Mouse (Mus musculus) natural killer cell, adult 2 months (primary cell): ENCODE data around the gene Rabgap1l.
A peak's percentile ranks its signal among the peaks of the same experiment; 100 is the strongest.

Experiments
- DNase-seq, 2 experiments: peaks; one replicate each; pipeline ENCODE4 v3.0.0; 2022; ENCODE audit warnings: low spot score in 2 of 2

The Rabgap1l gene

GRCm38 (mm10) chr1:160787926-160788325 is 5.1 kb downstream of the Rabgap1l start:
- no peak for DNase-seq

GRCm38 (mm10) chr1:160787164-160787563 is 5.8 kb downstream of the Rabgap1l start:
- DNase-seq, result no peak

- DNase-seq, result no peak
Measured at GRCm38 (mm10) chr1:160786571-160786970, 6.4 kb downstream of the Rabgap1l start.

GRCm38 (mm10) chr1:160785681-160786225 is 7.3 kb downstream of the Rabgap1l start:
- no peak for DNase-seq

GRCm38 (mm10) chr1:160784122-160784521 is 8.9 kb downstream of the Rabgap1l start:
- DNase-seq, result no peak

GRCm38 (mm10) chr1:160774166-160774565 is 18.8 kb downstream of the Rabgap1l start:
- no peak for DNase-seq

GRCm38 (mm10) chr1:160765565-160765964 is 27.4 kb downstream of the Rabgap1l start:
- no peak for DNase-seq

GRCm38 (mm10) chr1:160758243-160758642 is 34.8 kb downstream of the Rabgap1l start:
- peak; percentile 51 to 62 for DNase-seq

- no peak for DNase-seq
Measured at GRCm38 (mm10) chr1:160755359-160755758, 37.7 kb downstream of the Rabgap1l start.

- DNase-seq, result no peak
Measured at GRCm38 (mm10) chr1:160750629-160751028, 42.4 kb downstream of the Rabgap1l start.

GRCm38 (mm10) chr1:160746786-160747185 is 46.2 kb downstream of the Rabgap1l start:
- no peak for DNase-seq

GRCm38 (mm10) chr1:160745238-160745930 is 47.6 kb downstream of the Rabgap1l start:
- DNase-seq, result no peak

- no peak for DNase-seq
Measured at GRCm38 (mm10) chr1:160744009-160744408, 49.0 kb downstream of the Rabgap1l start.

- DNase-seq, result peak; percentile 18 to 42
Measured at GRCm38 (mm10) chr1:160743229-160743628, 49.8 kb downstream of the Rabgap1l start.

- DNase-seq, result no peak
Measured at GRCm38 (mm10) chr1:160740650-160741049, 52.4 kb downstream of the Rabgap1l start.

GRCm38 (mm10) chr1:160734743-160735142 is 58.3 kb downstream of the Rabgap1l start:
- DNase-seq, result no peak

- no peak for DNase-seq
Measured at GRCm38 (mm10) chr1:160729944-160730343, 63.1 kb downstream of the Rabgap1l start.

- no peak for DNase-seq
Measured at GRCm38 (mm10) chr1:160717742-160718141, 75.3 kb downstream of the Rabgap1l start.

- DNase-seq, result no peak
Measured at GRCm38 (mm10) chr1:160714685-160715084, 78.3 kb downstream of the Rabgap1l start.

GRCm38 (mm10) chr1:160713887-160714286 is 79.1 kb downstream of the Rabgap1l start:
- no peak for DNase-seq

GRCm38 (mm10) chr1:160713383-160713782 is 79.6 kb downstream of the Rabgap1l start:
- no peak for DNase-seq

- no peak for DNase-seq
Measured at GRCm38 (mm10) chr1:160710539-160710938, 82.5 kb downstream of the Rabgap1l start.

- DNase-seq, result no peak
Measured at GRCm38 (mm10) chr1:160704596-160704995, 88.4 kb downstream of the Rabgap1l start.

- DNase-seq, result no peak
Measured at GRCm38 (mm10) chr1:160703813-160704212, 89.2 kb downstream of the Rabgap1l start.
